Mouse (Mus musculus): ENCODE data around the gene Ptafr.

DNA sequence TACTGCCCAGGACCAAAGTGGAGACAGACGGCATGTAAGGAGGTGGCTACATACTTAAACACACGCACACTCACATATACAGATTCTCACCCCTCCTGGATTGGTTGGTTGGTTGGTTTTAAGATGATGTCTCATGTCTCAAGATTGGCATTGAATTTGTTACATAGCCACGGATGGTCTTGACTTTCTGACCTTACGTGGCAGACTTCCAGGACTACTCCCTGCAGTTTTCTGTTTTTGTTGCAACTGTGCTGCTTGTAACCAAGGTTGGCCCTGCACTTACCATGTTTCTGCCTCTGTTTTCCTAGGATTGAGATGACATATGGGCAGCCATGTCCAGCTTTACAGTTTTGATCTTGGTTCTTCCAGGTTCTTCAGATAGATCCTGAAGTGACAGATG is 22.5 kb upstream of the Ptafr start:
- no peak for TF ChIP-seq CTCF (IDR thresholded peaks at IDR 0.05; ENCODE audit: borderline replicate concordance, insufficient read depth, low read depth, low read length)
- TF ChIP-seq POLR2A (IDR thresholded peaks at IDR 0.05; ENCODE audit: borderline replicate concordance, insufficient read depth, low read length): no peak

All from cerebellum, adult 2 months (tissue).